Mouse (Mus musculus): ENCODE results near the gene Smurf1. TPM values are rescaled to one million over a fixed set of nuclear protein-coding genes. Genes with fewer than 3 reads are reported as not detected.

Smurf1 gene
- polyA plus RNA-seq, 1 experiment: 19.5 TPM

- 28% methylated on average over 6 of the region's 6 CpGs for WGBS
Observed at GRCm38 (mm10) chr5:144979110-144979509, 13.5 kb upstream of the Smurf1 start.

DNA sequence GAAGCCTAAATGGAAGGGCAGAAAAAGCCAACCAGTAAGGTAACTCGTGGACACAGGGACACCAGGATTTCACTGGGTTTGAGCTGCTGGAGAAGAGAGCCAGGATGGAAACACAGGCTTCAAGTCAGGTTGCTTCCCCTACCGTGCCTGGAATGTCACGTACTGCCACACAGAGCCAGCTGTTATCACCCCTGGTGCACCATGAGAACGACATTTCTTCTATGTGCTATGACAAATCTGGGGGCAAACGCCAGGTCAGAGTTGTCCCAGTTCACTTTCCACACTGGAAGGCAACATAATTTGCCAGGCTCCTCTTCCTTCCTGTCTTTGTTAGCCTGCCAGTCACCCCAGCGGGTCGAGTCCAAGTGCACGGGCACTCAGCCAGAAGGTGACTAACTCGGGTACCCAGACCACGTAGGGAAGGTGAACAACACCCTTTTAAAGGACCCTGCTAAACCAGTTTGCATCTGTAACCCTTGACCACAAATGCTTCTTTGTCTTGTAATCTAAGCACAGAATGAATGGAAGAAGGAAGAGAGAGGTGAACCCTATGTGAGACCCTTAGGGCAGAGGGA, 13.0 kb upstream of the Smurf1 start:
- no peak overlapping the region for H3K4me3 ChIP-seq (ENCODE audit: low read depth, low read length)
- TF ChIP-seq CTCF (IDR thresholded peaks at IDR 0.05; ENCODE audit: extremely low read depth, insufficient read length, insufficient replicate concordance, low read depth, low read length) (no peak), POLR2A (IDR thresholded peaks at IDR 0.05; ENCODE audit: low read depth, low read length) (no peak)
- no peaks in the 10 kb centered on the region for H3K36me3 ChIP-seq (ENCODE audit: control insufficient read depth, insufficient read depth, low read length)
- 16% methylated on average over 10 of the region's 10 CpGs for WGBS
- no peaks in the 10 kb centered on the region for H3K27me3 ChIP-seq (ENCODE audit: control insufficient read depth, insufficient read depth, low read length)
- H3K27ac ChIP-seq (ENCODE audit: insufficient read depth, low read depth, low read length): peak overlapping the region; percentile 34
- H3K4me1 ChIP-seq (ENCODE audit: control insufficient read depth, insufficient read depth, insufficient read length, low read length): peaks cover 8% of the 10 kb centered on the region; the same call in 1 of the 2 replicates

More at GRCm38 (mm10) chr5:144979110-144979509, 13.5 kb upstream of the Smurf1 start:
- Histone ChIP-seq H3K27ac (ENCODE audit: insufficient read depth, low read depth, low read length) (peak overlapping the region; percentile 34), H3K27me3 (ENCODE audit: control insufficient read depth, insufficient read depth, low read length) (no peaks in the 10 kb centered on the region), H3K4me3 (ENCODE audit: low read depth, low read length) (no peak overlapping the region), H3K36me3 (ENCODE audit: control insufficient read depth, insufficient read depth, low read length) (no peaks in the 10 kb centered on the region), H3K4me1 (ENCODE audit: control insufficient read depth, insufficient read depth, insufficient read length, low read length) (peaks cover 8% of the 10 kb centered on the region; the same call in 1 of the 2 replicates)
- TF ChIP-seq CTCF (IDR thresholded peaks at IDR 0.05; ENCODE audit: extremely low read depth, insufficient read length, insufficient replicate concordance, low read depth, low read length): no peak
- no peak for TF ChIP-seq POLR2A (IDR thresholded peaks at IDR 0.05; ENCODE audit: low read depth, low read length)

GRCm38 (mm10) chr5:144971266-144971665, 5.6 kb upstream of the Smurf1 start:
- Histone ChIP-seq H3K36me3 (ENCODE audit: control insufficient read depth, insufficient read depth, low read length) (no peaks in the 10 kb centered on the region), H3K4me3 (ENCODE audit: low read depth, low read length) (no peak overlapping the region), H3K27ac (ENCODE audit: insufficient read depth, low read depth, low read length) (no peak overlapping the region), H3K27me3 (ENCODE audit: control insufficient read depth, insufficient read depth, low read length) (no peaks in the 10 kb centered on the region), H3K4me1 (ENCODE audit: control insufficient read depth, insufficient read depth, insufficient read length, low read length) (no peaks in the 10 kb centered on the region)
- no peak for TF ChIP-seq CTCF (IDR thresholded peaks at IDR 0.05; ENCODE audit: extremely low read depth, insufficient read length, insufficient replicate concordance, low read depth, low read length)
- TF ChIP-seq POLR2A (IDR thresholded peaks at IDR 0.05; ENCODE audit: low read depth, low read length): no peak
- WGBS: 74% methylated on average over 3 of the region's 3 CpGs

DNA sequence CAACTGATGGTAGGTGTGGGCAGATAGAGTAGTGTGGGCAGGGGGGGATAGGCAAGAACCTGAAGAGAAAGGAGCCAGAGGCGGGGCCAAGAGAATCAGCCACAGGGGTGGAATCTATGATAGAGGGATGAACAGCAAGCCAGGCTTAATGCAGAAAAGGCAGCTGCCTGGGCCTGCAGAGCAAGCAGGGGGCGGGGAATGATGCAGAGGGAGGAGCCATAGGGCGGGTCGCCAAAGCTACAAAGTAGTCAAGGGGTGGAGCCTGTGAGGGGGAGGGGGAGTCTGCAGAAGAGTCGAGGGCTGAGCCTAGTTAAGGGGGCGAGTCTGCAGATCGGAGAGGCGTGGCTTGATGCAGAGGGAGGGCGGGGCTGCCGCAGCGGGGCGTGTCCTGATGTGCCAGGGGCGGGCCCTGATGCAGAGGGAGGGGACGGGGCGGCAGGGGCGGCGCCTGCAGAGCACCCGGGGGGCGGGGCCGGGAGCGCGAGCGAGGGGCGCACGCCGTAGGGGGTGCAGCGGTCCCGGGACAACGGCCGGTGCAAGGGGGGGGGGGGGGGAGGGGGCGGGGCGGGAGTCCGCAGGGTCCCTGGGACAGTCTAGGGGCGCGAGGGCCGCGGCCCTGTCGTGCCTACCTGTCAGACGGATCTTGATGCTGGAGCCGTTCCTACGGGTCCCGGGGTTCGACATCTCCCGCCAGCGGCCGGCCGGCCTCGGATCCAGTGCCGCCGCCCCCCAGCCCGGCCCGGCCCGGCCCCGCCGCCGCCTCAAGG, 592 bp downstream of the Smurf1 start:
- Histone ChIP-seq H3K4me3 (ENCODE audit: low read depth, low read length) (peak overlapping the region; percentile 73), H3K4me1 (ENCODE audit: control insufficient read depth, insufficient read depth, insufficient read length, low read length) (peaks cover 11% of the 10 kb centered on the region), H3K36me3 (ENCODE audit: control insufficient read depth, insufficient read depth, low read length) (no peaks in the 10 kb centered on the region), H3K27ac (ENCODE audit: insufficient read depth, low read depth, low read length) (peak overlapping the region; percentile 54), H3K27me3 (ENCODE audit: control insufficient read depth, insufficient read depth, low read length) (no peaks in the 10 kb centered on the region)
- WGBS: under 1% methylated on average over 37 of the region's 56 CpGs
- TF ChIP-seq CTCF (IDR thresholded peaks at IDR 0.05; ENCODE audit: extremely low read depth, insufficient read length, insufficient replicate concordance, low read depth, low read length) (no peak), POLR2A (IDR thresholded peaks at IDR 0.05; ENCODE audit: low read depth, low read length) (no peak)

- H3K4me3 ChIP-seq (ENCODE audit: low read depth, low read length): peak overlapping the region; percentile 73
- no peaks in the 10 kb centered on the region for H3K27me3 ChIP-seq (ENCODE audit: control insufficient read depth, insufficient read depth, low read length)
- H3K36me3 ChIP-seq (ENCODE audit: control insufficient read depth, insufficient read depth, low read length): no peaks in the 10 kb centered on the region
- H3K27ac ChIP-seq (ENCODE audit: insufficient read depth, low read depth, low read length): no peak overlapping the region
- no peak for TF ChIP-seq CTCF (IDR thresholded peaks at IDR 0.05; ENCODE audit: extremely low read depth, insufficient read length, insufficient replicate concordance, low read depth, low read length)
- peaks cover 11% of the 10 kb centered on the region for H3K4me1 ChIP-seq (ENCODE audit: control insufficient read depth, insufficient read depth, insufficient read length, low read length)
- WGBS: 35% methylated on average over 8 of the region's 8 CpGs
Observed at GRCm38 (mm10) chr5:144964465-144964864, 1.2 kb downstream of the Smurf1 start.

DNA sequence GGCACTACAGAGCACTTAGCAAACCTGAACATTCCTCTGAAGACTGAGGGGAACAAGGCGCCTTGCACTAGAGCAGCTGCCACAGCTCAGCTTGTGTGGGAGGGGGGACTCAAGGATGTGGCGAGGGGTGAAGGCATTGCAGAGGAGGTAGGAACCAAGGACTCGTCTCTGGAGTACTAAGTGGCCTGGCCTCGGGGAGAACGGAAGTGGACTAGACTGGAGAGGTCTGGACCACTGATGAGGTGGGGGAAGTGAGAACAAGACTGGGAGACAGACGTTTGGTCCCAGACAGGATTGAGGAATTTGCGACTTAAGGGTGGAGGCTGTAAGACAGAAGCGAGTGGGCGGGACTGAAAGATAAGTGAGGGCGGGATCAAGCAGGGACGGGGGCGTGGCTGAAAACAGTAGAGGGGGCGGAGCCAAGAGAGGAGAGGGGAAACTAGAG, 1.8 kb downstream of the Smurf1 start:
- Histone ChIP-seq H3K4me1 (ENCODE audit: control insufficient read depth, insufficient read depth, insufficient read length, low read length) (peaks cover 11% of the 10 kb centered on the region), H3K27me3 (ENCODE audit: control insufficient read depth, insufficient read depth, low read length) (no peaks in the 10 kb centered on the region), H3K4me3 (ENCODE audit: low read depth, low read length) (peak overlapping the region; percentile 23), H3K27ac (ENCODE audit: insufficient read depth, low read depth, low read length) (0 out of 2 replicates have a peak overlapping the region, but pooled peaks have one; percentile 1), H3K36me3 (ENCODE audit: control insufficient read depth, insufficient read depth, low read length) (no peaks in the 10 kb centered on the region)
- 12% methylated on average over 13 of the region's 13 CpGs for WGBS
- no peak for TF ChIP-seq CTCF (IDR thresholded peaks at IDR 0.05; ENCODE audit: extremely low read depth, insufficient read length, insufficient replicate concordance, low read depth, low read length)
- no peak for TF ChIP-seq POLR2A (IDR thresholded peaks at IDR 0.05; ENCODE audit: low read depth, low read length)

GRCm38 (mm10) chr5:144963401-144963800, 2.2 kb downstream of the Smurf1 start:
- Histone ChIP-seq H3K27ac (ENCODE audit: insufficient read depth, low read depth, low read length) (0 out of 2 replicates have a peak overlapping the region, but pooled peaks have one; percentile 1), H3K36me3 (ENCODE audit: control insufficient read depth, insufficient read depth, low read length) (no peaks in the 10 kb centered on the region), H3K27me3 (ENCODE audit: control insufficient read depth, insufficient read depth, low read length) (no peaks in the 10 kb centered on the region), H3K4me3 (ENCODE audit: low read depth, low read length) (peak overlapping the region; percentile 23), H3K4me1 (ENCODE audit: control insufficient read depth, insufficient read depth, insufficient read length, low read length) (peaks cover 11% of the 10 kb centered on the region)
- whole genome bisulfite sequencing: 30% methylated on average over 3 of the region's 3 CpGs
- TF ChIP-seq CTCF (IDR thresholded peaks at IDR 0.05; ENCODE audit: extremely low read depth, insufficient read length, insufficient replicate concordance, low read depth, low read length): no peak
- TF ChIP-seq POLR2A (IDR thresholded peaks at IDR 0.05; ENCODE audit: low read depth, low read length): no peak
